Mouse (Mus musculus) liver, adult 10 weeks (tissue): ENCODE measurements around the gene Pknox2. TPM values are rescaled to one million over a fixed set of nuclear protein-coding genes. Genes with fewer than 3 reads are reported as not detected.

Source experiments
- polyA plus RNA-seq: library from polyadenylated mRNA; stranded (reverse); fragments of 350-450 nt; fragmentation: Illumina TruSeq; extraction: RNeasy Lipid Tissue Mini Kit (QIAGEN cat#74804); gene quantifications from one replicate; pipeline ENCODE4 v1.2.3, GENCODE M21; 2014; ENCODE audit warnings: low read depth, low replicate concordance

Pknox2 gene
- 0.16 TPM for polyA plus RNA-seq

DNA sequence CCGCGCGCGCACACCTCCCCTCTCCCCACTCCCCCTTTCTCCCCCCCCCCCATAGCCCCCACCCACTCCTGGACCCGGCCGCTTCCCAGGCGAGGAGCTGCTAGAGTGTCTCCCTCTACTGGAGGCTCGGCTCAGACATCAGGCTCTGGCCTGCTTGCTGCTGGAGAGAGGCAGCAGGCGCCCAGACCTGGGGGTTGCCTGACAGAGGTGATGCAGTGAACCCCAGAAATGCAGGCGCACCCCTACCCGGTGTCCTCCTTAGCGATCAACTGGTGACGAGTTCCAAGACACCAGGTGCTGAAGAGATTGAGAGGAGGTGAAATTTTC, at the start of gene Pknox2:
Pknox2 (minus strand) TSS at position 49 of the 327 bp plus-strand sequence.

Other genes starting within 250 kb of the Pknox2 start
- gene Tmem218, start 60.8 kb upstream of the Pknox2 start, polyA plus RNA-seq = 3.5 TPM
- gene Slc37a2, start 108.3 kb upstream of the Pknox2 start, polyA plus RNA-seq = 1.5 TPM
- 1.3 TPM for gene Ccdc15, start 201.0 kb upstream of the Pknox2 start, polyA plus RNA-seq
- not detected for gene Hepacam, start 219.9 kb upstream of the Pknox2 start, polyA plus RNA-seq